Mouse (Mus musculus): ENCODE data around the gene Kcnj5. TPM values are rescaled to one million over a fixed set of nuclear protein-coding genes. Genes with fewer than 3 reads are reported as not detected.

Kcnj5 gene
- polyA plus RNA-seq (2014; fragmentation: Nextera tagmentation; extraction: Ambion mirVana), result 0.35 and 0.36 TPM in 2 replicates

- ATAC-seq (ENCODE audit: low FRiP score) (peak; percentile 42; the same call in 1 of the 2 replicates), DNase-seq (ENCODE audit: low spot score) (peak; percentile 37)
- WGBS, result 1% methylated on average over 19 of the region's 20 CpGs
- H3K36me3 ChIP-seq (ENCODE audit: control insufficient read depth, insufficient read depth, low read length), result no peaks in the 10 kb centered on the region
- H3K4me2 ChIP-seq (replicated peaks; ENCODE audit: low read depth, low read length), result peak within 1 kb of the TSS; percentile 59
- no peak within 1 kb of the TSS for H3K27ac ChIP-seq (ENCODE audit: low read depth, low read length)
- H3K9ac ChIP-seq (ENCODE audit: low read depth, low read length), result peak within 1 kb of the TSS; percentile 40; the same call in 1 of the 2 replicates
- peaks cover 43% of the 10 kb centered on the region for H3K27me3 ChIP-seq (ENCODE audit: control insufficient read depth, insufficient read depth, low read length)
- peak within 1 kb of the TSS; percentile 29 for H3K4me3 ChIP-seq (ENCODE audit: low read depth, low read length)
- 0 out of 2 replicates have a peak, but pooled peaks cover 2% of the 10 kb centered on the region for H3K4me1 ChIP-seq (replicated peaks; ENCODE audit: control insufficient read depth, insufficient read depth, low read length)
- H3K9me3 ChIP-seq (ENCODE audit: control insufficient read depth, low read length), result no peaks in the 10 kb centered on the region
These were observed at the start of gene Kcnj5 for GRCm38 (mm10) chr9:32344051-32344450. Gene Kcnj5 (minus strand): TSS chr9:32344350.

- Histone ChIP-seq H3K9ac (ENCODE audit: low read depth, low read length) (no peak overlapping the region), H3K27ac (ENCODE audit: low read depth, low read length) (no peak overlapping the region), H3K27me3 (ENCODE audit: control insufficient read depth, insufficient read depth, low read length) (no peaks in the 10 kb centered on the region), H3K9me3 (ENCODE audit: control insufficient read depth, low read length) (no peaks in the 10 kb centered on the region), H3K4me3 (ENCODE audit: low read depth, low read length) (no peak overlapping the region), H3K4me2 (replicated peaks; ENCODE audit: low read depth, low read length) (no peak overlapping the region), H3K4me1 (replicated peaks; ENCODE audit: control insufficient read depth, insufficient read depth, low read length) (no peaks in the 10 kb centered on the region), H3K36me3 (ENCODE audit: control insufficient read depth, insufficient read depth, low read length) (no peaks in the 10 kb centered on the region)
- DNase-seq (ENCODE audit: low spot score), result no peak
- 86% methylated on average over 6 of the region's 6 CpGs for WGBS
- ATAC-seq (ENCODE audit: low FRiP score), result no peak
These were observed 48.6 kb upstream of the Kcnj5 start for GRCm38 (mm10) chr9:32392716-32393115.

- Histone ChIP-seq H3K9me3 (ENCODE audit: control insufficient read depth, low read length) (no peaks in the 10 kb centered on the region), H3K9ac (ENCODE audit: low read depth, low read length) (no peak overlapping the region), H3K4me2 (replicated peaks; ENCODE audit: low read depth, low read length) (no peak overlapping the region), H3K4me1 (replicated peaks; ENCODE audit: control insufficient read depth, insufficient read depth, low read length) (no peaks in the 10 kb centered on the region), H3K27ac (ENCODE audit: low read depth, low read length) (no peak overlapping the region), H3K27me3 (ENCODE audit: control insufficient read depth, insufficient read depth, low read length) (no peaks in the 10 kb centered on the region), H3K4me3 (ENCODE audit: low read depth, low read length) (no peak overlapping the region), H3K36me3 (ENCODE audit: control insufficient read depth, insufficient read depth, low read length) (no peaks in the 10 kb centered on the region)
- ATAC-seq (ENCODE audit: low FRiP score), result no peak
- DNase-seq (ENCODE audit: low spot score), result no peak
- 93% methylated on average over 9 of the region's 9 CpGs for WGBS
These were observed 47.6 kb upstream of the Kcnj5 start for GRCm38 (mm10) chr9:32391701-32392100.

GRCm38 (mm10) chr9:32391092-32391491, 46.9 kb upstream of the Kcnj5 start:
- no peak overlapping the region for H3K4me2 ChIP-seq (replicated peaks; ENCODE audit: low read depth, low read length)
- 75% methylated on average over 5 of the region's 5 CpGs for WGBS
- no peak overlapping the region for H3K9ac ChIP-seq (ENCODE audit: low read depth, low read length)
- H3K9me3 ChIP-seq (ENCODE audit: control insufficient read depth, low read length), result no peaks in the 10 kb centered on the region
- H3K36me3 ChIP-seq (ENCODE audit: control insufficient read depth, insufficient read depth, low read length), result no peaks in the 10 kb centered on the region
- H3K4me1 ChIP-seq (replicated peaks; ENCODE audit: control insufficient read depth, insufficient read depth, low read length), result no peaks in the 10 kb centered on the region
- no peak overlapping the region for H3K4me3 ChIP-seq (ENCODE audit: low read depth, low read length)
- no peak for DNase-seq (ENCODE audit: low spot score)
- H3K27ac ChIP-seq (ENCODE audit: low read depth, low read length), result no peak overlapping the region
- ATAC-seq (ENCODE audit: low FRiP score), result no peak
- H3K27me3 ChIP-seq (ENCODE audit: control insufficient read depth, insufficient read depth, low read length), result no peaks in the 10 kb centered on the region

GRCm38 (mm10) chr9:32388120-32388519, 44.0 kb upstream of the Kcnj5 start:
- no peak overlapping the region for H3K4me3 ChIP-seq (ENCODE audit: low read depth, low read length)
- H3K9me3 ChIP-seq (ENCODE audit: control insufficient read depth, low read length), result no peaks in the 10 kb centered on the region
- ATAC-seq (ENCODE audit: low FRiP score) (no peak), DNase-seq (ENCODE audit: low spot score) (no peak)
- H3K27me3 ChIP-seq (ENCODE audit: control insufficient read depth, insufficient read depth, low read length), result no peaks in the 10 kb centered on the region
- 100% methylated on average over 1 of the region's 1 CpGs for WGBS
- H3K4me1 ChIP-seq (replicated peaks; ENCODE audit: control insufficient read depth, insufficient read depth, low read length), result no peaks in the 10 kb centered on the region
- no peak overlapping the region for H3K4me2 ChIP-seq (replicated peaks; ENCODE audit: low read depth, low read length)
- no peak overlapping the region for H3K9ac ChIP-seq (ENCODE audit: low read depth, low read length)
- no peak overlapping the region for H3K27ac ChIP-seq (ENCODE audit: low read depth, low read length)
- H3K36me3 ChIP-seq (ENCODE audit: control insufficient read depth, insufficient read depth, low read length), result no peaks in the 10 kb centered on the region

- no peak for ATAC-seq (ENCODE audit: low FRiP score)
- 75% methylated on average over 4 of the region's 4 CpGs for WGBS
These were observed 40.8 kb upstream of the Kcnj5 start for GRCm38 (mm10) chr9:32384906-32385305.

GRCm38 (mm10) chr9:32376863-32377590, 32.9 kb upstream of the Kcnj5 start:
- no peak overlapping the region for H3K9ac ChIP-seq (ENCODE audit: low read depth, low read length)
- no peaks in the 10 kb centered on the region for H3K36me3 ChIP-seq (ENCODE audit: control insufficient read depth, insufficient read depth, low read length)
- 88% methylated on average over 5 of the region's 5 CpGs for WGBS
- no peaks in the 10 kb centered on the region for H3K4me1 ChIP-seq (replicated peaks; ENCODE audit: control insufficient read depth, insufficient read depth, low read length)
- no peaks in the 10 kb centered on the region for H3K27me3 ChIP-seq (ENCODE audit: control insufficient read depth, insufficient read depth, low read length)
- no peak for DNase-seq (ENCODE audit: low spot score)
- H3K4me2 ChIP-seq (replicated peaks; ENCODE audit: low read depth, low read length), result no peak overlapping the region
- no peak overlapping the region for H3K4me3 ChIP-seq (ENCODE audit: low read depth, low read length)
- ATAC-seq (ENCODE audit: low FRiP score), result no peak
- H3K9me3 ChIP-seq (ENCODE audit: control insufficient read depth, low read length), result no peaks in the 10 kb centered on the region
- H3K27ac ChIP-seq (ENCODE audit: low read depth, low read length), result no peak overlapping the region

More at GRCm38 (mm10) chr9:32384906-32385305, 40.8 kb upstream of the Kcnj5 start:
- Histone ChIP-seq H3K9me3 (ENCODE audit: control insufficient read depth, low read length) (no peaks in the 10 kb centered on the region), H3K4me2 (replicated peaks; ENCODE audit: low read depth, low read length) (no peak overlapping the region), H3K4me3 (ENCODE audit: low read depth, low read length) (no peak overlapping the region), H3K27me3 (ENCODE audit: control insufficient read depth, insufficient read depth, low read length) (no peaks in the 10 kb centered on the region), H3K36me3 (ENCODE audit: control insufficient read depth, insufficient read depth, low read length) (no peaks in the 10 kb centered on the region), H3K9ac (ENCODE audit: low read depth, low read length) (no peak overlapping the region), H3K27ac (ENCODE audit: low read depth, low read length) (no peak overlapping the region), H3K4me1 (replicated peaks; ENCODE audit: control insufficient read depth, insufficient read depth, low read length) (no peaks in the 10 kb centered on the region)
- DNase-seq (ENCODE audit: low spot score), result no peak

GRCm38 (mm10) chr9:32376031-32376430, 31.9 kb upstream of the Kcnj5 start:
- H3K9me3 ChIP-seq (ENCODE audit: control insufficient read depth, low read length), result no peaks in the 10 kb centered on the region
- no peak overlapping the region for H3K27ac ChIP-seq (ENCODE audit: low read depth, low read length)
- H3K4me3 ChIP-seq (ENCODE audit: low read depth, low read length), result no peak overlapping the region
- 88% methylated on average over 7 of the region's 7 CpGs for WGBS
- ATAC-seq (ENCODE audit: low FRiP score), result no peak
- no peak overlapping the region for H3K4me2 ChIP-seq (replicated peaks; ENCODE audit: low read depth, low read length)
- no peaks in the 10 kb centered on the region for H3K36me3 ChIP-seq (ENCODE audit: control insufficient read depth, insufficient read depth, low read length)
- H3K9ac ChIP-seq (ENCODE audit: low read depth, low read length), result no peak overlapping the region
- H3K4me1 ChIP-seq (replicated peaks; ENCODE audit: control insufficient read depth, insufficient read depth, low read length), result no peaks in the 10 kb centered on the region
- DNase-seq (ENCODE audit: low spot score), result no peak
- no peaks in the 10 kb centered on the region for H3K27me3 ChIP-seq (ENCODE audit: control insufficient read depth, insufficient read depth, low read length)

- Histone ChIP-seq H3K27me3 (ENCODE audit: control insufficient read depth, insufficient read depth, low read length) (no peaks in the 10 kb centered on the region), H3K9me3 (ENCODE audit: control insufficient read depth, low read length) (no peaks in the 10 kb centered on the region), H3K27ac (ENCODE audit: low read depth, low read length) (no peak overlapping the region), H3K9ac (ENCODE audit: low read depth, low read length) (no peak overlapping the region), H3K4me3 (ENCODE audit: low read depth, low read length) (no peak overlapping the region), H3K4me1 (replicated peaks; ENCODE audit: control insufficient read depth, insufficient read depth, low read length) (no peaks in the 10 kb centered on the region), H3K4me2 (replicated peaks; ENCODE audit: low read depth, low read length) (no peak overlapping the region), H3K36me3 (ENCODE audit: control insufficient read depth, insufficient read depth, low read length) (no peaks in the 10 kb centered on the region)
- 97% methylated on average over 6 of the region's 6 CpGs for WGBS
- DNase-seq (ENCODE audit: low spot score), result no peak
- ATAC-seq (ENCODE audit: low FRiP score), result no peak
These were observed 29.5 kb upstream of the Kcnj5 start for GRCm38 (mm10) chr9:32373656-32374055.
